Mouse (Mus musculus) CH12.LX (cell line): Measurements from ENCODE around the gene Rhof. TPM values are rescaled to one million over a fixed set of nuclear protein-coding genes. Genes with fewer than 3 reads are reported as not detected.

ENCODE experiments used
- DNase-seq: peaks from one replicate; pipeline ENCODE4 v3.0.0-alpha.2; 2013; ENCODE audit errors: extremely low read depth
- H3K27ac ChIP-seq: 2 replicates; pipeline ENCODE4 v1.5.1; 2012; ENCODE audit warnings: low read depth, mild to moderate bottlenecking, control low read depth, moderate library complexity; ENCODE audit not compliant: insufficient read depth
- H3K27me3 ChIP-seq: replicated peaks from 2 replicates; pipeline ENCODE3; 2012; ENCODE audit warnings: inconsistent platforms
- H3K36me3 ChIP-seq, 2 experiments: replicated peaks in 1 of 2; 2 replicates each; pipeline versions ENCODE3 to v1.6.1; 2012; ENCODE audit warnings: inconsistent platforms in 1 of 2, low read length in 1 of 2, mild to moderate bottlenecking in 1 of 2, mixed read lengths in 1 of 2, moderate library complexity in 1 of 2; ENCODE audit not compliant: control insufficient read depth in 1 of 2, insufficient read depth in 1 of 2
- H3K4me1 ChIP-seq, 2 experiments: 2 replicates each; pipeline ENCODE4 v1.6.1; 2012; ENCODE audit warnings: inconsistent platforms in 1 of 2, moderate library complexity in 1 of 2; ENCODE audit not compliant: insufficient read depth in 2 of 2, control insufficient read depth in 1 of 2
- H3K4me2 ChIP-seq: 2 replicates; pipeline ENCODE4 v1.6.1; 2012; ENCODE audit warnings: low read depth, mild to moderate bottlenecking, control low read depth; ENCODE audit not compliant: poor library complexity, insufficient read depth, severe bottlenecking
- H3K4me3 ChIP-seq, 3 experiments: fragments of 150-350 bp in 1 of 3; sonication (generic) in 1 of 3; replicated peaks in 1 of 3; 2 replicates each; pipeline versions ENCODE3 to v1.5.1; 2011 to 2012; ENCODE audit warnings: low read depth in 2 of 3, low read length in 2 of 3, mild to moderate bottlenecking in 2 of 3, moderate library complexity in 2 of 3, control low read depth in 1 of 3, improper control_type of control experiment in 1 of 3, inconsistent platforms in 1 of 3, mixed read lengths in 1 of 3; ENCODE audit not compliant: poor library complexity in 1 of 3
- H3K79me2 ChIP-seq: replicated peaks from 2 replicates; pipeline ENCODE4 v1.6.1; 2012; ENCODE audit warnings: mild to moderate bottlenecking, moderate library complexity; ENCODE audit not compliant: control insufficient read depth, poor library complexity, insufficient read depth, severe bottlenecking; ENCODE audit errors: extremely low read depth
- H3K9ac ChIP-seq: 2 replicates; pipeline ENCODE4 v1.6.1; 2012; ENCODE audit warnings: low read depth, mild to moderate bottlenecking, control low read depth, moderate library complexity; ENCODE audit not compliant: insufficient read depth
- H3K9me3 ChIP-seq: replicated peaks from 2 replicates; pipeline ENCODE3; 2012; ENCODE audit warnings: low read length, inconsistent platforms, mixed read lengths
- BHLHE40 ChIP-seq: IDR thresholded peaks from 2 replicates; pipeline ENCODE4 v1.6.1; 2011; ENCODE audit warnings: mild to moderate bottlenecking, low read depth, low read length, improper control_type of control experiment
- ELF1 ChIP-seq: IDR thresholded peaks from 2 replicates; pipeline ENCODE4 v1.6.1; 2014; ENCODE audit warnings: low read depth, mild to moderate bottlenecking, inconsistent platforms, low read length, improper control_type of control experiment
- ETS1 ChIP-seq: conservative IDR thresholded peaks from 2 replicates; pipeline ENCODE4 v1.6.1; 2012; ENCODE audit warnings: low read depth, mild to moderate bottlenecking, inconsistent platforms, low read length, improper control_type of control experiment, moderate library complexity
- GABPA ChIP-seq: IDR thresholded peaks from 2 replicates; pipeline ENCODE4 v1.6.1; 2012; ENCODE audit warnings: low read depth, low read length, improper control_type of control experiment, inconsistent platforms; ENCODE audit not compliant: insufficient replicate concordance
- JUN ChIP-seq: IDR thresholded peaks from 2 replicates; pipeline ENCODE4 v1.6.1; 2011; ENCODE audit warnings: low read depth, mild to moderate bottlenecking, low read length, improper control_type of control experiment, moderate library complexity; ENCODE audit not compliant: insufficient read depth
- KAT2A ChIP-seq: IDR thresholded peaks from 2 replicates; pipeline ENCODE4 v1.6.1; 2012; ENCODE audit warnings: low read length, improper control_type of control experiment, inconsistent platforms; ENCODE audit not compliant: insufficient replicate concordance
- NELFE ChIP-seq: IDR thresholded peaks from 2 replicates; pipeline ENCODE4 v1.6.1; 2011; ENCODE audit warnings: low read depth, low read length, improper control_type of control experiment
- NRF1 ChIP-seq: IDR thresholded peaks from 2 replicates; pipeline ENCODE4 v1.6.1; 2014; ENCODE audit warnings: low read depth, mild to moderate bottlenecking, inconsistent platforms, low read length, improper control_type of control experiment, moderate library complexity
- RAD21 ChIP-seq: IDR thresholded peaks from 2 replicates; pipeline ENCODE4 v1.6.1; 2011; ENCODE audit warnings: low read depth, mild to moderate bottlenecking, low read length, improper control_type of control experiment, moderate library complexity
- UBTF ChIP-seq: IDR thresholded peaks from 2 replicates; pipeline ENCODE4 v1.6.1; 2012; ENCODE audit warnings: low read depth, mild to moderate bottlenecking, inconsistent platforms, low read length, improper control_type of control experiment, moderate library complexity
- ZMIZ1 ChIP-seq: IDR thresholded peaks from 2 replicates; pipeline ENCODE4 v1.6.1; 2012; ENCODE audit warnings: low read depth, mild to moderate bottlenecking, inconsistent platforms, low read length, improper control_type of control experiment
- ZNF384 ChIP-seq: IDR thresholded peaks from 2 replicates; pipeline ENCODE4 v1.6.1; 2012; ENCODE audit warnings: low read depth, low read length, improper control_type of control experiment, inconsistent platforms
- dilution Hi-C: fragments of 300-500 bp; cut with MboI; formaldehyde crosslinking; loops from 2 replicates; pipeline ENCODE4 v1.14.3; 2020; ENCODE audit warnings: low sequenced_read_pairs; ENCODE audit not compliant: extremely low pct_unique_long_range_greater_than_20kb, extremely low pct_ligation_motif_present
- in situ Hi-C: fragments of 300-500 bp; cut with MboI; formaldehyde crosslinking; loops from 3 replicates; pipeline ENCODE4 v1.14.3; 2019; ENCODE audit warnings: low sequenced_read_pairs, low pct_ligation_motif_present, low pct_unique_long_range_greater_than_20kb, mixed read lengths
- polyA plus RNA-seq: library from polyadenylated mRNA; unstranded; fragments of >175 nt; gene quantifications from 2 replicates; pipeline ENCODE4 v1.2.1, GENCODE M21; 2012; ENCODE audit warnings: low read depth; ENCODE audit not compliant: insufficient read length
- total RNA-seq, 2 experiments: library from RNA; depleted of rRNA; stranded (reverse); fragments of 300-350 nt in 1 of 2; fragments of >200 nt in 1 of 2; gene quantifications; 2 replicates each; pipeline ENCODE4 v1.2.3; 2012 to 2014

Rhof gene
- total and polyA plus RNA-seq, 3 experiments: 33.6 to 56.9 (median 45.4) TPM

DNA sequence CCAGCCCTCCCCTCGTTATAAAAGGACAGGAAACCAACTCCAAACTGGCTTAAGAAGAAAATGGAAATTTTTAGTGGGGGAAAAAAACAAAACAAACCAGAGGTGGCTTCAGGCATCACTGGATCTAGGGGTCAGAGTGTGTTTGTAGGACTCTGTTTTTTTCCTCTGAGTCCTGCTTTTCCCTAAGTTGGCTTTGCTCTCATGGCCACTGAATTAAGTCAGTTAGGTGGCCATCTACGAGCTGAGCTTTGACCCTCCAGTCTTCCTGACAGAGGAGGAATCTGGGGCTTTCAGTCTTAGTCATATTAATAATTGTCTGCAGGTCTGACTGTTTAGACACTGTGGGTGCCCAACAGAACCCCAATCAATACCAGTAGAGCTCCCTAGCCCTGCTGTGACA lies 34.0 kb downstream of the Rhof start:
- DNase-seq: no peak
- in situ Hi-C loops: no loop called here
- Histone ChIP-seq H3K36me3 (peaks cover 0 to 43% of the 10 kb centered on the region in 2 experiments), H3K79me2 (no peaks in the 10 kb centered on the region), H3K9ac (no peak overlapping the region), H3K27ac (no peak overlapping the region), H3K4me1 (peaks cover 0 to 5% of the 10 kb centered on the region in 2 experiments; a peak in 2 of 4 replicates), H3K9me3 (no peaks in the 10 kb centered on the region), H3K27me3 (no peaks in the 10 kb centered on the region), H3K4me3 (no peak overlapping the region), H3K4me2 (no peak overlapping the region)
- TF ChIP-seq NELFE (no peak), ZNF384 (no peak), KAT2A (no peak), JUN (no peak), ELF1 (no peak), ZMIZ1 (no peak), BHLHE40 (no peak)
- dilution Hi-C loops: no loop called here

GRCm38 (mm10) chr5:123096299-123096698 lies 36.2 kb downstream of the Rhof start:
- dilution Hi-C loops: no loop called here
- Histone ChIP-seq H3K9me3 (no peaks in the 10 kb centered on the region), H3K27ac (no peak overlapping the region), H3K4me1 (no peaks in the 10 kb centered on the region), H3K27me3 (no peaks in the 10 kb centered on the region), H3K36me3 (peaks cover 0 to 32% of the 10 kb centered on the region in 2 experiments), H3K79me2 (no peaks in the 10 kb centered on the region), H3K9ac (no peak overlapping the region), H3K4me2 (no peak overlapping the region), H3K4me3 (no peak overlapping the region)
- in situ Hi-C loops: no loop called here
- DNase-seq: no peak
- no peak for TF ChIP-seq BHLHE40
- TF ChIP-seq RAD21: no peak
- no peak for TF ChIP-seq GABPA
- no peak for TF ChIP-seq ETS1
- TF ChIP-seq ZNF384: no peak
- no peak for TF ChIP-seq NRF1
- no peak for TF ChIP-seq ELF1
- no peak for TF ChIP-seq UBTF
